Mouse (Mus musculus) stomach, embryonic 15.5 days (tissue): Measurements from ENCODE around the gene Enc1. TPM values are rescaled to one million over a fixed set of nuclear protein-coding genes. Genes with fewer than 3 reads are reported as not detected.

Experiments
- ATAC-seq: fragments of 200-750 bp; cut with Nextera tagmentation; 2 replicates; pipeline ENCODE4 v1.8.0; 2017; ENCODE audit warnings: low read depth, moderate number of reproducible peaks, moderate TSS enrichment; ENCODE audit not compliant: insufficient read depth, low FRiP score
- H3K27ac ChIP-seq: fragments of 300-500 bp; sonication (generic); 2 replicates; pipeline ENCODE4 v1.5.1; 2015; ENCODE audit warnings: mild to moderate bottlenecking, inconsistent platforms
- H3K27me3 ChIP-seq: fragments of 300-500 bp; sonication (generic); replicated peaks from 2 replicates; pipeline ENCODE4 v1.6.1; 2015; ENCODE audit warnings: inconsistent platforms
- H3K36me3 ChIP-seq: fragments of 300-500 bp; sonication (generic); 2 replicates; pipeline ENCODE4 v1.6.1; 2015; ENCODE audit warnings: inconsistent platforms
- H3K4me1 ChIP-seq: fragments of 300-500 bp; sonication (generic); 2 replicates; pipeline ENCODE4 v1.6.1; 2015; ENCODE audit warnings: inconsistent platforms
- H3K4me2 ChIP-seq: fragments of 300-500 bp; sonication (generic); 2 replicates; pipeline ENCODE4 v1.6.1; 2015; ENCODE audit warnings: mild to moderate bottlenecking, inconsistent platforms
- H3K4me3 ChIP-seq: fragments of 300-500 bp; sonication (generic); replicated peaks from 2 replicates; pipeline ENCODE4 v1.5.1; 2015; ENCODE audit warnings: inconsistent platforms
- H3K9ac ChIP-seq: fragments of 300-500 bp; sonication (generic); 2 replicates; pipeline ENCODE4 v1.6.1; 2015; ENCODE audit warnings: inconsistent platforms
- H3K9me3 ChIP-seq: fragments of 300-500 bp; sonication (generic); 2 replicates; pipeline ENCODE4 v1.6.1; 2016; ENCODE audit warnings: inconsistent platforms
- WGBS: fragments of 180-500 bp; shearing (Covaris S2); methylation state at CpG from one replicate; pipeline ENCODE4 v1.1.7; 2015; 5-methylcytosine and 5-hydroxymethylcytosine counted together
- polyA plus RNA-seq: library from polyadenylated mRNA; unstranded; fragments of >200 nt; fragmentation: Nextera tagmentation; extraction: Ambion mirVana; gene quantifications from 2 replicates; pipeline ENCODE4 v1.2.1, GENCODE M21; 2015

Enc1 gene
- polyA plus RNA-seq, 1 experiment from 2014 or later = 7.2 TPM

- Histone ChIP-seq H3K27ac (no peak overlapping the region), H3K36me3 (peaks cover 25% of the 10 kb centered on the region), H3K9me3 (no peaks in the 10 kb centered on the region), H3K4me2 (peak overlapping the region; percentile 83; the same call in 1 of the 2 replicates), H3K4me3 (no peak overlapping the region), H3K27me3 (no peaks in the 10 kb centered on the region), H3K4me1 (peaks cover 49% of the 10 kb centered on the region), H3K9ac (no peak overlapping the region)
- no peak for ATAC-seq
- 89% methylated on average over 12 of the region's 12 CpGs for WGBS
Observed at GRCm38 (mm10) chr13:97245157-97245556, 4.3 kb downstream of the Enc1 start.

DNA sequence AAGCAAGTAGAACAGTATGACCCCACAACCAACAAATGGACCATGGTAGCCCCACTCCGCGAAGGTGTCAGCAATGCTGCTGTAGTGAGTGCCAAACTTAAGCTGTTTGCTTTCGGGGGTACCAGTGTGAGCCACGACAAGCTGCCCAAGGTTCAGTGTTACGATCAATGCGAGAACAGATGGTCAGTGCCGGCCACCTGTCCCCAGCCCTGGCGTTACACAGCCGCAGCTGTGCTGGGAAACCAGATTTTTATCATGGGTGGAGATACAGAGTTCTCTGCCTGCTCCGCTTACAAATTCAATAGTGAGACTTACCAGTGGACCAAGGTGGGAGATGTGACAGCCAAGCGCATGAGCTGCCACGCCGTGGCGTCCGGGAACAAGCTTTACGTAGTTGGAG, 5.3 kb downstream of the Enc1 start:
- ATAC-seq = no peak
- Histone ChIP-seq H3K36me3 (peaks cover 30% of the 10 kb centered on the region), H3K9me3 (no peaks in the 10 kb centered on the region), H3K27ac (no peak overlapping the region), H3K4me3 (no peak overlapping the region), H3K4me1 (peaks cover 46% of the 10 kb centered on the region), H3K4me2 (no peak overlapping the region), H3K9ac (no peak overlapping the region), H3K27me3 (no peaks in the 10 kb centered on the region)
- 85% methylated on average over 16 of the region's 16 CpGs for WGBS

GRCm38 (mm10) chr13:97247754-97248153, 6.8 kb downstream of the Enc1 start:
- no peaks in the 10 kb centered on the region for H3K27me3 ChIP-seq
- H3K9ac ChIP-seq = no peak overlapping the region
- H3K27ac ChIP-seq = no peak overlapping the region
- no peak for ATAC-seq
- no peak overlapping the region for H3K4me3 ChIP-seq
- peaks cover 30% of the 10 kb centered on the region for H3K36me3 ChIP-seq
- 73% methylated on average over 4 of the region's 4 CpGs for WGBS
- H3K9me3 ChIP-seq = no peaks in the 10 kb centered on the region
- H3K4me2 ChIP-seq = no peak overlapping the region
- H3K4me1 ChIP-seq = peaks cover 48% of the 10 kb centered on the region

DNA sequence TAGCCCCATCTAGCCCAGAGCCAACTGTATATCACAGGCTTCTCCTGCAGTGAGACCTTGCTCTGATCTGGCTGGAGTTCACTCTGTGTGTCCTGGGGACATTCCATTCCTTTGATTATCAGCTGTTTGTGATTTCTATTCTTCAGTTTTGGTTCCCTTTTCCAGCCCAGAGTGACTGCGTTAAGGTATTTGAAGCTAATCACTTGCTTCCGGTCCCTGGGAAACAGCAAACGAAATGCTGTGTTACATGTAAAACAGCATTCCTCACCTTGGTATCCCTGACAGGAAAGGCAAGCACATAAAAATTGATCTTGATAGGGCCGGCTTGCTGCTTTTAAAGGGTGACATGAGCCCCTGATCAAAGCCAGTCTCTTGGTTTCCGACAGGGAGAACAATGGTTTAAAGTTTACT, 8.2 kb downstream of the Enc1 start:
- ATAC-seq = no peak
- Histone ChIP-seq H3K9me3 (no peaks in the 10 kb centered on the region), H3K4me2 (no peak overlapping the region), H3K27ac (0 out of 2 replicates have a peak overlapping the region, but pooled peaks have one; percentile 26), H3K36me3 (peaks cover 30% of the 10 kb centered on the region), H3K27me3 (no peaks in the 10 kb centered on the region), H3K4me3 (no peak overlapping the region), H3K9ac (no peak overlapping the region; the same call in 1 of the 2 replicates), H3K4me1 (peaks cover 35% of the 10 kb centered on the region)
- 41% methylated on average over 5 of the region's 5 CpGs for WGBS

GRCm38 (mm10) chr13:97249507-97250078, 8.7 kb downstream of the Enc1 start:
- Histone ChIP-seq H3K4me2 (no peak overlapping the region), H3K36me3 (peaks cover 30% of the 10 kb centered on the region), H3K9ac (no peak overlapping the region; the same call in 1 of the 2 replicates), H3K27ac (no peak overlapping the region), H3K4me1 (peaks cover 30% of the 10 kb centered on the region), H3K27me3 (no peaks in the 10 kb centered on the region), H3K9me3 (no peaks in the 10 kb centered on the region), H3K4me3 (no peak overlapping the region)
- WGBS = 75% methylated on average over 5 of the region's 5 CpGs
- ATAC-seq = no peak

- no peak overlapping the region for H3K4me3 ChIP-seq
- H3K36me3 ChIP-seq = peaks cover 27% of the 10 kb centered on the region
- H3K4me1 ChIP-seq = peaks cover 26% of the 10 kb centered on the region
- no peak overlapping the region for H3K27ac ChIP-seq
- ATAC-seq = no peak
- H3K4me2 ChIP-seq = no peak overlapping the region
- 87% methylated on average over 5 of the region's 5 CpGs for WGBS
- H3K9me3 ChIP-seq = no peaks in the 10 kb centered on the region
- no peaks in the 10 kb centered on the region for H3K27me3 ChIP-seq
- H3K9ac ChIP-seq = no peak overlapping the region
Observed at GRCm38 (mm10) chr13:97250148-97250547, 9.2 kb downstream of the Enc1 start.

DNA sequence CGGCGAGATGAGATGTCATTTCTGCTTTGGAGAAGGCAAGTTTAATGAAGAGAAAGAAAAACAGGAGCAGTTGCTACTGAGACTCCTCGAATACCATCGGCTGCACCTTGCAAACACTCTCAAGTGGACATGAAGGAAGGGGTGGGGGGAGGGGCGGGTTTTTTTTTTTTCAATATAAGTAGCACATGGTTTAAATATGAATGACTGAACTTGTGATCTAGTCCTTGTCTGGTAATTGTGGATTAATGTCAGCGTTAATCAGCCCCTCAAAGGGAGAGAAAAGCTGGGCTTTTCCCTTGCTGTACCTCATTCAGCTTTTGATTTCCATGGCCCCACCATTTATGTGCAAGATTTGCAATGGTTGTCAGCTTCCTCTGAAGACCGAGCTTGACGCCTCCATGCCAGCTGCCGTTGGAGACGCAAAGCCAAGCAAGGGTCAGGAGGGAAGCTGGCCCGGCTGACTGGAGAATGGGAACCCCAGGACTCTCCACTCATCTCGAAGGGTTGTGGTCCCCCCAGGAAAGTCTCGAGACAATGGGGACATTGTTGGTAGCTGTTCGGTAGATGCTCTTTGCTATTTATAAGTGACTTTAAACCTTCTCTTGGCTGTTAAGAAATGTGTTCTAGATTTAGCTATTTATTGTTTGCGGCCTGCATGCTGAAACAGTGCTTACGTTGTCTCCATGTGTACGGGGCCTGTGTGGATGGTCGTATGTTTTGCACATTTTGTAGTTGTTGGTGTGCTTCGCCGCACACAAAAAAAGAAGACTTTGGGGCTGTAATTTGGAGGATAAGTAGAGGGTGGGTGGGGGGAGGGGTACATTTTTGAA, 9.9 kb downstream of the Enc1 start:
- WGBS = 76% methylated on average over 20 of the region's 20 CpGs
- no peak overlapping the region for H3K4me3 ChIP-seq
- H3K27me3 ChIP-seq = no peaks in the 10 kb centered on the region
- H3K36me3 ChIP-seq = peaks cover 21% of the 10 kb centered on the region
- no peak overlapping the region for H3K9ac ChIP-seq
- H3K9me3 ChIP-seq = no peaks in the 10 kb centered on the region
- H3K4me1 ChIP-seq = peaks cover 26% of the 10 kb centered on the region
- no peak overlapping the region for H3K27ac ChIP-seq
- H3K4me2 ChIP-seq = no peak overlapping the region
- ATAC-seq = no peak

GRCm38 (mm10) chr13:97251736-97252135, 10.8 kb downstream of the Enc1 start:
- H3K9me3 ChIP-seq = no peaks in the 10 kb centered on the region
- no peak for ATAC-seq
- 57% methylated on average over 7 of the region's 7 CpGs for WGBS

DNA sequence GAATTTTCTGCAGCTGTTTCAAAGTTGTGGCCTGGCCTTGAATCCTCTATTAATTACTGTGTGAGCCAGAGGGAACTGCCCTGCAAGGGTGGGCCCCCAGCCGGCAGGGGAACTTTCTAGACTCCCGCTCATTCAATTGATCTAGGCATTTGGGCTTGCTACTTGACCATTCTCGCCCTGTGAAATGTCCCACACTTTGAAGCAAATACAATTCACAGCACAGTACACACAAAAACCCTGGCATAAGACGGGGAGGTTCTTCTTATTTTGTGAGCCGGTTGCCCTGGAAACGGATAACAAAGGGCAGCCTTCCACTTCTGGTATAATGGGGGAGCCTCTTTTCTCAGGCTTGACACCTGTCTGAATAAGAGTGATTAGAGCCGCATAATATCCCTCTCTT, 11.6 kb downstream of the Enc1 start:
- ATAC-seq = no peak
- no peaks in the 10 kb centered on the region for H3K9me3 ChIP-seq
- 60% methylated on average over 7 of the region's 7 CpGs for WGBS
- peaks cover 27% of the 10 kb centered on the region for H3K4me1 ChIP-seq
- no peak overlapping the region for H3K9ac ChIP-seq
- H3K36me3 ChIP-seq = peaks cover 6% of the 10 kb centered on the region; the same call in 1 of the 2 replicates
- no peak overlapping the region for H3K4me2 ChIP-seq
- H3K27ac ChIP-seq = 0 out of 2 replicates have a peak overlapping the region, but pooled peaks have one; percentile 42
- H3K27me3 ChIP-seq = no peaks in the 10 kb centered on the region
- H3K4me3 ChIP-seq = no peak overlapping the region

More at GRCm38 (mm10) chr13:97251736-97252135, 10.8 kb downstream of the Enc1 start:
- Histone ChIP-seq H3K36me3 (peaks cover 11% of the 10 kb centered on the region; the same call in 1 of the 2 replicates), H3K27ac (peak overlapping the region; percentile 42; the same call in 1 of the 2 replicates), H3K4me1 (peaks cover 23% of the 10 kb centered on the region), H3K4me3 (no peak overlapping the region), H3K27me3 (no peaks in the 10 kb centered on the region), H3K9ac (no peak overlapping the region), H3K4me2 (no peak overlapping the region)

- Histone ChIP-seq H3K9me3 (no peaks in the 10 kb centered on the region), H3K36me3 (peaks cover 5% of the 10 kb centered on the region; the same call in 1 of the 2 replicates), H3K27me3 (no peaks in the 10 kb centered on the region), H3K4me1 (peaks cover 19% of the 10 kb centered on the region), H3K9ac (no peak overlapping the region), H3K4me3 (no peak overlapping the region), H3K4me2 (no peak overlapping the region), H3K27ac (no peak overlapping the region)
- peak; percentile 11; the same call in 1 of the 2 replicates for ATAC-seq
- WGBS = 71% methylated on average over 6 of the region's 6 CpGs
Observed at GRCm38 (mm10) chr13:97253418-97253981, 12.6 kb downstream of the Enc1 start.

DNA sequence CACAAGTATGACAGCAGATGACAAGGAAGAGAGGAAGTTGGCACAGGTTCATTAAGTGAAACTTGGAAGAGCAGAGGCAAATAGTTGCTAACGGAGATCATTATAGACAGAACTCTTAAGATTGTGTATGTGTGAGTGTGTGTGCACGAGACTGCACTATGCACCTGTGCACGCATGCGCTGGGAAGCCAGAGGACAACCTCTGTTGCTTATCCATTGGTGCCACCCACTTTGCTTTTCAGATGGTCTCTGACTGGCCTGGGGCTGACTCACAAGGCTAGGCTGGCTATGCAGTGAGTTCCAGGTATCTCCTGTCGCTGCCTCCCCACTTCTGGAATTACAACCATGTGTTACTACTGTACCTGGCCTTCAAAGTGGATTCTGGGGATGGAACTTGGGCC, 13.1 kb downstream of the Enc1 start:
- Histone ChIP-seq H3K9ac (no peak overlapping the region), H3K36me3 (peaks cover 5% of the 10 kb centered on the region; the same call in 1 of the 2 replicates), H3K4me2 (no peak overlapping the region), H3K9me3 (no peaks in the 10 kb centered on the region), H3K27ac (no peak overlapping the region), H3K4me1 (peaks cover 14% of the 10 kb centered on the region), H3K4me3 (no peak overlapping the region), H3K27me3 (no peaks in the 10 kb centered on the region)
- ATAC-seq = no peak
- WGBS = 85% methylated on average over 5 of the region's 5 CpGs
